Mouse (Mus musculus): ENCODE results near the gene Glis1.
"Not testable (repeated sequence)": the region's sequence is repeated elsewhere in the genome, so short reads cannot be mapped to it uniquely, and the experiment has no call there.

Glis1 gene

GRCm38 (mm10) chr4:107577146-107577839, 142.9 kb downstream of the Glis1 start:
- no peak for DNase-seq (ENCODE audit: low spot score)

- DNase-seq (ENCODE audit: low spot score) = no peak
These were observed 146.5 kb downstream of the Glis1 start for GRCm38 (mm10) chr4:107580883-107581282.

GRCm38 (mm10) chr4:107586391-107586790, 152.0 kb downstream of the Glis1 start:
- no peak for DNase-seq (ENCODE audit: low spot score)

- no peak for DNase-seq (ENCODE audit: low spot score)
These were observed 154.2 kb downstream of the Glis1 start for GRCm38 (mm10) chr4:107588637-107589036.

GRCm38 (mm10) chr4:107589046-107589445, 154.7 kb downstream of the Glis1 start:
- no peak for DNase-seq (ENCODE audit: low spot score)

- peak; percentile 18 for DNase-seq (ENCODE audit: low spot score)
These were observed 156.6 kb downstream of the Glis1 start for GRCm38 (mm10) chr4:107590805-107591534.

- DNase-seq (ENCODE audit: low spot score) = no peak
These were observed 159.0 kb downstream of the Glis1 start for GRCm38 (mm10) chr4:107593426-107593825.

GRCm38 (mm10) chr4:107597226-107597897, 163.0 kb downstream of the Glis1 start:
- no peak for DNase-seq (ENCODE audit: low spot score)

GRCm38 (mm10) chr4:107597898-107598580, 163.6 kb downstream of the Glis1 start:
- peak; percentile 57 for DNase-seq (ENCODE audit: low spot score)

- DNase-seq (ENCODE audit: low spot score) = not testable (repeated sequence)
These were observed 164.2 kb downstream of the Glis1 start for GRCm38 (mm10) chr4:107598581-107598958.

GRCm38 (mm10) chr4:107602284-107602683, 167.9 kb downstream of the Glis1 start:
- DNase-seq (ENCODE audit: low spot score) = no peak

- DNase-seq (ENCODE audit: low spot score) = peak; percentile 17
These were observed 168.4 kb downstream of the Glis1 start for GRCm38 (mm10) chr4:107602787-107603186.

GRCm38 (mm10) chr4:107603208-107603607, 168.8 kb downstream of the Glis1 start:
- no peak for DNase-seq (ENCODE audit: low spot score)

- no peak for DNase-seq (ENCODE audit: low spot score)
These were observed 171.7 kb downstream of the Glis1 start for GRCm38 (mm10) chr4:107605964-107606602.

- DNase-seq (ENCODE audit: low spot score) = no peak
These were observed 175.4 kb downstream of the Glis1 start for GRCm38 (mm10) chr4:107609775-107610174.

- no peak for DNase-seq (ENCODE audit: low spot score)
These were observed 177.7 kb downstream of the Glis1 start for GRCm38 (mm10) chr4:107611888-107612650.

GRCm38 (mm10) chr4:107617596-107618230, 183.3 kb downstream of the Glis1 start:
- DNase-seq (ENCODE audit: low spot score) = no peak

GRCm38 (mm10) chr4:107619487-107619886, 185.1 kb downstream of the Glis1 start:
- no peak for DNase-seq (ENCODE audit: low spot score)

GRCm38 (mm10) chr4:107621366-107621765, 187.0 kb downstream of the Glis1 start:
- DNase-seq (ENCODE audit: low spot score) = no peak

GRCm38 (mm10) chr4:107622296-107622695, 187.9 kb downstream of the Glis1 start:
- no peak for DNase-seq (ENCODE audit: low spot score)

GRCm38 (mm10) chr4:107623916-107624315, 189.5 kb downstream of the Glis1 start:
- DNase-seq (ENCODE audit: low spot score) = no peak
